Mouse (Mus musculus): ENCODE results near the gene Sh3gl1.

DNA sequence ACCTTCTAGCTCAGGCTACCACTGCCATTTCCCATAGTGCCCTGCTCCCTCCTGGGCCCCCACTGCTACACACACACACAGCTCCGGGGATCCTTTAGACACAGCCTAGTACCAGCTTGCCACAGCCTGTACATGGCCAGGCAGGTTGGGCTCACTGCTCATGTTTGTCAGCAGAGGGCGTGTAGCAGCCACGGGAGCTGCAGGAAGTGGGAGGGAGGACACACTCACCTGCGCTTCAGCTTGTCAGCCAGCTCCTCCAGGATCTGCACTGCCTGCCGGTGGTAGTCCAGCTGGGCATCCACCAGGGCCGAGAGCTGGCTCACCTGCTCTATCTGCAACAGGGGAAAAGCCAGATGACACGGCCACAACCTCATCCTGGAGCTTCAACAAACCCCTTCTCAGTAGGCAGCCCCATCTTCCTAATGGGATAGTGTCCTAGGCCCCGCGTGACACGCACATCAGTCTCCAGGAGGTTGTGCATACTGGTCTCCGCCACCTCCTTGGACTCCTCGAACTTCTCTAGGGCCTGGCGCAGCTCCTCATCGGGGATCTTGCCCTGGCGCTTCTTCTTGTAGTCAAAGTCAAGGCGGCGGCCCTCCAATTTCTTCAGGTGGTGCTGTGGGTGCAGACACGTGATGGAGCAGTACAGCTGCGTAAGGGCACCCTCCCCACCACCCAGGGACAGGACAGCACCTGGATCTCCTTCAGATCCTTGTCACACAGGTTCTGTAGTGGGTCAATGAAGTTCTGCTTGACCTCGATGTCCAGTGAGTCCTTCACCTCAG, 17.9 kb downstream of the Sh3gl1 start:
- TF ChIP-seq CTCF (IDR thresholded peaks at IDR 0.05; ENCODE audit: insufficient read depth, low read length) (peak; percentile 51), POLR2A (IDR thresholded peaks at IDR 0.05; ENCODE audit: borderline replicate concordance, extremely low read depth, low read depth, low read length) (no peak)

Measured in lung, adult 2 months (tissue).